In genomic region chr7:129677141-129677540, GRCm38 (mm10) we compare ENCODE assay signal across 21 mouse cellular contexts.
"Had no signal": no experiment of that assay in that cellular context is flagged by ENCODE, and none has a peak within 500 bp of the region (broad histone marks: within the 10 kb centered on the region; RNA-seq: fewer than 3 reads in every experiment).

No protein-coding gene starts in this region.

- H3K27ac ChIP-seq: liver, embryonic 14.5 days; midbrain, embryonic 10.5 days; neural tube, embryonic 13.5 days; neural tube, embryonic 15.5 days; stomach, embryonic 15.5 days; stomach, postnatal 0 days had no signal

- H3K36me3 ChIP-seq: midbrain, embryonic 10.5 days; neural tube, embryonic 13.5 days; neural tube, embryonic 15.5 days; stomach, embryonic 15.5 days had no signal

- H3K27me3 ChIP-seq: stomach, embryonic 15.5 days had no signal

- H3K4me3 ChIP-seq: midbrain, embryonic 10.5 days; myocyte; neural tube, embryonic 13.5 days; neural tube, embryonic 15.5 days; stomach, embryonic 15.5 days had no signal

- H3K9ac ChIP-seq: liver, embryonic 14.5 days; lung, embryonic 14.5 days; neural tube, embryonic 13.5 days; neural tube, embryonic 15.5 days; stomach, embryonic 15.5 days had no signal

- H3K9me3 ChIP-seq: midbrain, embryonic 10.5 days; neural tube, embryonic 13.5 days; neural tube, embryonic 15.5 days; stomach, embryonic 15.5 days had no signal

- DNase-seq: lung, adult 18-20 months; lung, embryonic 14.5 days; lung, postnatal 10 days; lung, postnatal 4 days; midbrain, embryonic 14.5 days; retina, postnatal 1 day; right cerebral cortex, adult 18-20 months; right cerebral cortex, postnatal 25 days; right cerebral cortex, postnatal 4 days; spleen, adult 18-20 months; thymus, adult 2 months; thymus, postnatal 25 days; thymus, postnatal 4 days had no signal

- H3K4me2 ChIP-seq: lung, embryonic 14.5 days; neural tube, embryonic 13.5 days; neural tube, embryonic 15.5 days; stomach, embryonic 15.5 days had no signal

- ATAC-seq: midbrain, embryonic 16.5 days had no signal
